ENCODE assay signal across 12 mouse cellular contexts in the genomic region with DNA sequence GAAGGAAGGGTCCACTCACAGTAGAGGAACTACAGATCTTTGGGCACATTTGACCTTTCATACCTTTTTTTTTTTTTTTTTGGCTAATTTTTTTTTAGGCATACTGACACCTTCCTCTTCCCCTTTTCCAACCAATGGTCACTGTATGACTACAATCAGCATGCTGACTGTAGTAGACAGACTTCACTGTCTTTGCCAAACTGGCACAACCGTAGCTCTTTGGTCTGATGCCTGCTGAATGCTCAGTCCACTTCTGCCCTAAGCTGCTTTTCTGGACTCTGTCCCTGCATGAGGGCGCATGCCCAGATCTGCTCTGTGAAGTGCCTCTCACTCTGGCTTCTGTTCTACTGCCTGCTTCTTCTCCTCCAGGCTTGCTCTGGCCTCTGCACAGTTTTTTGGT. TPM values are rescaled to one million over a fixed set of nuclear protein-coding genes. Genes with fewer than 3 reads are reported as not detected.
DNase-seq lines count a peak whose midpoint lies in the region; ATAC-seq lines count a peak whose summit lies in the region.
"Had no signal": no experiment of that assay in that cellular context is flagged by ENCODE, and none has a peak within 500 bp of the region (broad histone marks: within the 10 kb centered on the region; RNA-seq: fewer than 3 reads in every experiment).

No protein-coding gene starts in this region.

- H3K4me1 ChIP-seq in heart, embryonic 11.5 days (ENCODE audit: control insufficient read depth, insufficient read depth, low read length): peaks cover 10% of the 10 kb centered on the region
- 0 out of 2 replicates have a peak, but pooled peaks cover 3% of the 10 kb centered on the region for H3K4me1 ChIP-seq in limb, embryonic 10.5 days
- H3K4me1 ChIP-seq: embryonic facial prominence, embryonic 12.5 days; midbrain, embryonic 15.5 days had no signal

- DNase-seq in heart, adult 18-20 months: peak; percentile 69 to 79
- DNase-seq in right cerebral cortex, postnatal 14 days: peak; percentile 26
- DNase-seq in right cerebral cortex, adult 2 months (ENCODE audit: low spot score in 2 of 2): no peak
- DNase-seq in gastrocnemius, postnatal 14 days: peak; percentile 76
- DNase-seq in natural killer cell, adult 2 months (ENCODE audit: low spot score in 2 of 2): no peak
- no peak for DNase-seq in limb, embryonic 10.5 days (ENCODE audit: low spot score)
- DNase-seq: liver, embryonic 13.5 days had no signal

- intact Hi-C loops in gastrocnemius, postnatal 14 days (cut with DNase I; ENCODE audit: low total_unique reads): no loop called here

- H3K4me3 ChIP-seq in heart, embryonic 11.5 days (ENCODE audit: low read depth, low read length): no peak overlapping the region
- H3K4me3 ChIP-seq in limb, embryonic 10.5 days: no peak overlapping the region
- H3K4me3 ChIP-seq: embryonic facial prominence, embryonic 12.5 days; liver, embryonic 13.5 days; midbrain, embryonic 15.5 days had no signal

- no peak overlapping the region for H3K9ac ChIP-seq in heart, embryonic 11.5 days (ENCODE audit: low read depth, low read length)
- H3K9ac ChIP-seq: embryonic facial prominence, embryonic 12.5 days; liver, embryonic 13.5 days; midbrain, embryonic 15.5 days had no signal

- no peaks in the 10 kb centered on the region for H3K36me3 ChIP-seq in heart, embryonic 11.5 days (ENCODE audit: control insufficient read depth, insufficient read depth, low read length)
- no peaks in the 10 kb centered on the region for H3K36me3 ChIP-seq in limb, embryonic 10.5 days
- H3K36me3 ChIP-seq: embryonic facial prominence, embryonic 12.5 days; midbrain, embryonic 15.5 days had no signal

- no peaks in the 10 kb centered on the region for H3K9me3 ChIP-seq in heart, embryonic 11.5 days (replicated peaks; ENCODE audit: control insufficient read depth, low read length)
- H3K9me3 ChIP-seq in limb, embryonic 10.5 days (replicated peaks): no peaks in the 10 kb centered on the region
- H3K9me3 ChIP-seq: embryonic facial prominence, embryonic 12.5 days; liver, embryonic 13.5 days; midbrain, embryonic 15.5 days had no signal

- H3K27ac ChIP-seq in heart, embryonic 11.5 days (ENCODE audit: low read depth, low read length): no peak overlapping the region
- H3K27ac ChIP-seq in limb, embryonic 10.5 days: no peak overlapping the region
- H3K27ac ChIP-seq: embryonic facial prominence, embryonic 12.5 days; liver, embryonic 13.5 days; midbrain, embryonic 15.5 days had no signal

- no peak overlapping the region for H3K4me2 ChIP-seq in heart, embryonic 11.5 days
- H3K4me2 ChIP-seq: embryonic facial prominence, embryonic 12.5 days; liver, embryonic 13.5 days; midbrain, embryonic 15.5 days had no signal

- WGBS in heart, embryonic 11.5 days (ENCODE audit: insufficient replicate concordance): 84% methylated on average over 2 of the region's 2 CpGs
- 95% methylated on average over 2 of the region's 2 CpGs for WGBS in limb, embryonic 10.5 days

- no peak for ATAC-seq in heart, embryonic 11.5 days (replicated peaks; ENCODE audit: insufficient number of reproducible peaks, low FRiP score, low TSS enrichment)
- ATAC-seq in monocyte, adult 5-6 weeks (replicated peaks; ENCODE audit: insufficient number of reproducible peaks, low FRiP score, low TSS enrichment, poor library complexity, severe bottlenecking): peak; percentile 42
- ATAC-seq: intestine, postnatal 0 days; midbrain, embryonic 15.5 days had no signal

- no peaks in the 10 kb centered on the region for H3K27me3 ChIP-seq in heart, embryonic 11.5 days (ENCODE audit: control insufficient read depth, insufficient read depth, low read length)
- H3K27me3 ChIP-seq in limb, embryonic 10.5 days (ENCODE audit: low read depth, poor library complexity, severe bottlenecking): no peaks in the 10 kb centered on the region
- H3K27me3 ChIP-seq: embryonic facial prominence, embryonic 12.5 days; liver, embryonic 13.5 days; midbrain, embryonic 15.5 days had no signal

RNA-seq across cellular contexts. Expression of a gene that starts 6.9 kb away (rescaled TPM):
- total RNA-seq in heart, adult 18-20 months (2021): 100 to 1,000 TPM; 127 to 149 TPM
- polyA plus RNA-seq in heart, embryonic 11.5 days (2014; fragmentation: Nextera tagmentation; extraction: Ambion mirVana): 11.1 and 12.6 TPM in 2 replicates
- 10 to 100 TPM; 60.0 to 61.8 TPM for total RNA-seq in gastrocnemius, postnatal 14 days (2021)
- total RNA-seq in monocyte, adult 5-6 weeks (2017): 10.1 to 17.7 TPM (median 15.7 TPM) in 3 replicates
- polyA plus RNA-seq in limb, embryonic 10.5 days (2016; fragmentation: Nextera tagmentation; extraction: Ambion mirVana): 1.6 and 2.4 TPM in 2 replicates

Comparison
In these comparisons a context has a peak if more than half of its experiments do, and no peak if none do; other contexts are left out.
1. DNase-seq: peak in heart, adult 18-20 months (2 of 2), right cerebral cortex, postnatal 14 days (single experiment) and gastrocnemius, postnatal 14 days (single experiment); none in right cerebral cortex, adult 2 months (0 of 2), natural killer cell, adult 2 months (0 of 2) and limb, embryonic 10.5 days (single experiment).